Mouse (Mus musculus) embryonic fibroblast, embryonic 13.5 days (primary cell): ENCODE data around the gene Egfem1.

ENCODE experiments used
- CTCF ChIP-seq: IDR thresholded peaks from 2 replicates; pipeline ENCODE4 v1.5.1; 2011; ENCODE audit warnings: mild to moderate bottlenecking, control low read depth, low read length, moderate library complexity, borderline replicate concordance; ENCODE audit not compliant: insufficient read depth
- POLR2A ChIP-seq: IDR thresholded peaks from 2 replicates; pipeline ENCODE4 v1.6.1; 2011; ENCODE audit warnings: low read depth, mild to moderate bottlenecking, control low read depth, low read length, moderate library complexity

DNA sequence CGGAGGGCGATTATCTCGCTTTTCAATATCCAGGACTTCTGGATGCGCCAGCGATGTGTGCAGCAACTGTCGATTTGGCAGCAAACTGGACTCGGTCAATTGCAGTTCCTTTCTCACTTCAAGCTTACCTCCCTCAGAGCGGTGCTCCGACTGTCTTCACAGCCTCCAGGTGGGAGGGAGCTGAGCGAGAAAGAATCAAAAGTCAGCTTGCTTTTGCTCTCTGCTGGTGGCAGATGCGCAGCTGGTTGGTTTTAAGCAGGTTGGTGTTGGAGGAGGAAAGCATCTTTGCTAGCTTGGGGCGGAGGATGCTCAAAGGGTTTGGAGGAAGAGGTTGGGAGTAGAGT is at the start of gene Egfem1:
- no peak for TF ChIP-seq CTCF
- no peak for TF ChIP-seq POLR2A
